Mouse (Mus musculus) embryo, embryonic 9.5 days (tissue): ENCODE measurements around the gene Napepld.
A peak's percentile ranks its signal among the peaks of the same experiment; 100 is the strongest.
"Not testable (repeated sequence)": the region's sequence is repeated elsewhere in the genome, so short reads cannot be mapped to it uniquely, and the experiment has no call there.

Source experiments
- DNase-seq: peaks from one replicate; pipeline ENCODE4 v3.0.0-alpha.2; 2017; ENCODE audit errors: extremely low spot score

The Napepld gene

DNA sequence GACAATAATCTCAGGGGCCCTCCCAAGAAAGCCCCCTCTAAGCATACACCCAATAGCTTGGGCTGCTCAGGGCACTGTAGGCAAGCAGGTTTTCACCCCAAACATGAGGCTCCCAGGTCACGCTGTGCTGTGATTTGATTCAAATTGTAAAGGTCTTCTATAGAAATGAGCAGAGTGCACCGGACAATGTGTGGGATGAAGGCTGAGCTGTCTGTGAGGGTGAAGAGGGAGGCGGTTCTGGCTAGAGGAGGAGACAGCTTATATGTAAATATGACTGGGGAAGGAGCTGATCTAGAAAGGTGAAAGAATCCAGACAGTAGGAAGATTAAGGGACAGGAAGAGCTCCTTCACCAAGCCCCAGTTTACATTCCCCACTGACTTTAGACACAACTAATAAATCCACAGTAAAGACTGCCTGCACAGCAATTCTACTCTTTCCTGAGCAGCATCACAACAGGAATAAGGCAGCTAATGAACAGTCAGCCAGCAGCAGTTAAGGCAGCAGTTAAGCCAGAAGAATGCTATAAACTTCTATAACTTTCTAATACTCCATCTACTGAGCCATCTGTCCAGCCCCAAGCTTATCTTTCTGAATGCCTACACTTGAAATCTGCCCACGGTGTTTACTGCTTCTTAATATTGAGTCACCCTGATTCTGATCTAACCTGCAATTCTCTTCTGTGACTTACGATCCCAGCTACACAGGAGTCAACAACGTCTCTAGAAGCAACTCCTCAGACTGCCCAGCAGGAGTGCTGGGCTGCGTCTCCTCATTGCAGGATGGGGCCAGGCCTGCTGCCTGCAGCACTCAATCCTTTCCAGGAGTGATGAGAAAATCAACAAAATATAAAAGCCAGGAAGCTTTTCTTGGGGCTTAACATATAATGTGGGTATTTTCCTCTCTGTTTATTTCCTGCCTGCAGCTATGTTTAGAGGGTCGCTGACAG is 33.7 kb downstream of the Napepld start:
- DNase-seq, result no peak

DNA sequence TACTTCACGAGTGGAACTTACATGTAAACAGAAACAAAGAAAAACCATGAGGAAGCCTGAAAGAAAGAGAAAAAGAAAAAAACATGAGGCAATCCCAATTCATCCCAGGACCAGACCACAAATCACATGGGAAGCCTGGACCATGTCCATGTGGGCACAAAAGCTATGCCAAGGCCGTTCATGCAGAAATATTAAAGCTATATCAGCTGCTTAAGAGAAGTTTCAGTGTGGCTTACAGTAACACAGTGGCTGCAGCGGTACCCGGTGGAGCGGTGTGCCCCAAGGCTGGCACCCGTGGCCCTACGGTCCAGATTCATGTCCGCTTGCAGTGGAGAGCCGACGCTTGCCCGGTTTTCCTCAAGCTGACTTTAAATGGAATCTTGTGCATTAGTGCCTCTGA is 38.1 kb downstream of the Napepld start:
- no peak for DNase-seq

DNA sequence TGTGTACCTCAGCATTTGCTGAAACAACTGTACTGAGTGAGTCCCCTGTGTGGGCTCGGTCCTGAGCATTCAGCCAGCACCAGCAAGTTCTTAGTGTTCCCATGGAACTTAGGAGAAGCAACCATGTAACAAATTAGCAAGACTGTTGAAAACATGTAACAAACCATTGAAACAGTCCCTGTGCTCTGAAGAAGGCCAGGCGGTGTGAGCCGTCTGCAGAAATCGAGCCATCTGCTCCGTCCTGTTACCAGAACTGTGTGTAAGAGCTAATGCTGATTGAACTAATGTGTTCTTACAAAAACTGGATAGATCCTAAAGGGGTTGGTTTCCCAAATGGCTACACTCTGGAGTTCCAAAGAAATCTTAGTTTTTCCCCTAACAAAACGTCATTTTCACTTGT is 40.3 kb downstream of the Napepld start:
- DNase-seq, result no peak

DNA sequence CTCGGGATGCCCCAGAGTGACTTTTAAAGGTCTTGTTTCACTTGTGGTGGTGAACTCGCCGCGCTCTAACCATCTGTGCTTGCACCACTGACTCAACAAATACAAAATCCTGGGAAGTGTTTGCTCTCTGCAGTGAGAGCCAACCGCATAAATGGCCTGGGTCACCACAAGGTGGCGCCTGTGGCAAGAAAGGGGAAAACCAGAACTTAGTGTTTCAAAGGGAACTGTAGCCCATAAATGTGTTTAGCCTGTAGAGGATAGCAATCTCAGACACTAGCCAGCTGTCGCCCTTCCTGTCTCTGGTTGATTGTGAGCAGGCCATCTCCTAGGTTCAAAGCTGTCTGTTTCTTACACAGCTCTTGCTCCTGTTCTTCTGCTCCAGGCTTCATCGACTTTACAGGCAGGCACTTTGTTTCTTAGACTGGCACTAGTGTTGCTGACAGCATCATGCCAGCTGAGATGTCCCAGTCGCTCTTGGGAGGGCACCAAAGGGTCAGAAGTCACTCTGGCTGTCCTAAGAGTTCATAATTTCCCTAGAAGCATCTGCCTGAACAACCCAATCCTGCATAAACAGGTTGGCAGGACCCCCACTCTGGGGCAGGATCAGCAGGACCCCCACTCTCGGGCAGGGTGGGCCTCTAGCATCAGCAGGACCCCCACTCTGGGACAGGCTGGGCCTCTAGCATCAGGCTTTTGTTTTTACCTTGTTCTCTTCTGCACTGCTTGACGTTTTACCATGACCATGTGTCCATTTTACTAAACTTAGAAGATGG is 42.4 kb downstream of the Napepld start:
- peak; percentile 65 for DNase-seq

DNA sequence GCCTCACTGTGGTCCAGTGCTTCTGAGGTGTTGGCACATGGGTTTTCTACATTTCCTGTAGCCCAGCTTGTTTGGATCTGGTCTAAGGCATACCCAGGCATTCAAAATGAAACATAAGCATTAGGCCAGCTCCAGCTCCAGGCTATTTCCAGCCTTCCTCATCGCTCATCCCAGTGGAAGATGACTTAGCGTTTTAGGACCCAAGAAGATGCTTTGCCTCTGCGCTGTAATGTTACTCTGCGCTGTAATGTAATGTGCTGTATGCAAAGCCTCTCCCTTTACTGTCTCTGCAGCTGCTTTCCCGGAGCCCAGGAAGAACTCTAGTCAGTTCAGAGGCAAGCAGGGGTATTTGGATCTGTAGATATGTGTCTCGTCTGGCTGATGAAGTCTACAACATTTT is 43.2 kb downstream of the Napepld start:
- no peak for DNase-seq

DNA sequence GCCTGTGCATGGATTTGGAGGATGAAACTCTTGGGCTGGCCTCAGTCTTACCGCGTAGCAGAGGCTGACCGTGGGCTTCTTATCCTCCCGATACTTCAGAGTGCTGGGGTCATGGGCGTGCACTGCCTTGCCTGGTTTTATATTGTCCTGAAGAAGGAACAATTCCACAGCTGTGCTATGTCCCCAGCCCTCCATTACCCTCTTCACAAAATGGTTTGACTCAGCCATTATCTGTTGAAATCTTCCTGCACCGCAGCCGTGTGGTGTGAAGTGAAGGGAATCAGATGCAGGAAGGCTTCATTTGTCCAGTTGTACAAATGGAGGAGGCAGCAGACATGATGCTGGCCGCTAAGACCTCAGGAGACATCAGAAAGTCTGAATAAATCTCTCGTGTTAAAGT is 44.3 kb downstream of the Napepld start:
- no peak for DNase-seq

DNA sequence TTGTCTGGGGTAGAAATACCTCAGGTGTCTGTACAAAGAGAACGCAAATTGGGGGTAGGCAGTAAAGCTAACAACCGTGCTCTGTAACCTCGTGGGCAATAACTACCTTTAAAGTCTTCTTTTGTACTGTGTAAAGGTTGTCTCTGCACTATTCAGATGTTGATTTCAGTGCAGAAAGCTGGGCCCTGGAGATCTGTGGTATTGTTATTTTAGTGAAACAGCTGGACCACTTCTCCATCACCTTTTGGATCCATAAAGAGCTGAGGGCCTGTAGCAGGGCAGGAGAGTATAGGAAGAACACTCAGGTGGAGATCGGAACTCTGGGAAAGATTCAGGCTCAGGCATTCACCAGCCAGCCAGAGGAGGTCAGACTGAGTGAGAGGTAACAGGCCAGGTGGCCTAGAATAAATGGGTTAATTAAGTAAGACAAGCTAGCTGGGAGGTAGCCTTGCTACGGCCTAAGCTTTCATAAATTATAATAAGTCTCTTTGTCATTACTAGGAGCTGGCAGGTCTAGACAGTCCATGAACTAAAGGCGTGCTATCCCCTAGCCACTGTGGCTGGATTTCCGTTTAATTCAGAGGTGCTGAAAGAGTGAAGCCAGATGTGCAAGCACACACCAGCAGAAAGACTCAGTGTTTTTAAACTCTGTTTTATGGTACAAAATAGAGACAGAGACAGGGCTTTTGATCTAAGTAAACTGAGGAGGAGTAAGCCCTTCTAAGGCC is 49.1 kb downstream of the Napepld start:
- DNase-seq, result no peak

DNA sequence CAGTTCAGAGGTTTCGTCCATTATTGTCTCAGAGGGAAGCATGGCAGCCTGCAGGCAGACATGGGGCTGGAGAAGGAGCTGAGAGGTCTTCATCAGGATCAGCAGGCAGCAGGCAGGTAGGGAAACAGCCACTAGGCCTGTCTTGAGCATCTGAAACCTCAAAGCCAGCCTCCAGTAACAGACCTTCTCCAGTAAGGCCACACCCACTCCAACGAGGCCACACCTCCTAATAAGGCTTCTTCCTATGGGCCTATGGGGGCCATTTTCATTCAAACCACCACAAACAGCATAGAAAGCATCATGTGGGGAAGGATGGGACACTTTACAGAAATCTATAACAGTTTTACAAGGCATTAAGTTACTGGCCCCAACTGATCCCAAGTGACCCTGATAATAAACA is 50.5 kb downstream of the Napepld start:
- no peak for DNase-seq

DNA sequence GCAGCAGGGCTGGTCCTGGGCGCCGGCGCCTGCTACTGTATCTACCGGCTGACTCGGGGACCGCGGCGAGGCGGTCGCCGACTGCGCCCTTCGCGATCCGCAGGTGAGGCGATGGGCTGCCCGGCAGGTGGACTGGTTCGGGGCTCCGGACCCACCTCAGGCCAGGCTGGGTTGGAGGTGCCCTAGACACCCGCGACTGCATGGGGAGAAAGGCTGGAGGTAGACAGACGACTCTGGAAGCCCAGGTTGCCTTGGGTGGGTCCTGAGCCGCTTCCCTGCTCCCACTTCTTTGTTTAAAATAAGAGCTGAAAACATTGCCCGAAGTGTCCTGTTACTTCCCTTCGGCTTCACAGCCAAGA is 55.1 kb downstream of the Napepld start:
- no peak for DNase-seq

DNA sequence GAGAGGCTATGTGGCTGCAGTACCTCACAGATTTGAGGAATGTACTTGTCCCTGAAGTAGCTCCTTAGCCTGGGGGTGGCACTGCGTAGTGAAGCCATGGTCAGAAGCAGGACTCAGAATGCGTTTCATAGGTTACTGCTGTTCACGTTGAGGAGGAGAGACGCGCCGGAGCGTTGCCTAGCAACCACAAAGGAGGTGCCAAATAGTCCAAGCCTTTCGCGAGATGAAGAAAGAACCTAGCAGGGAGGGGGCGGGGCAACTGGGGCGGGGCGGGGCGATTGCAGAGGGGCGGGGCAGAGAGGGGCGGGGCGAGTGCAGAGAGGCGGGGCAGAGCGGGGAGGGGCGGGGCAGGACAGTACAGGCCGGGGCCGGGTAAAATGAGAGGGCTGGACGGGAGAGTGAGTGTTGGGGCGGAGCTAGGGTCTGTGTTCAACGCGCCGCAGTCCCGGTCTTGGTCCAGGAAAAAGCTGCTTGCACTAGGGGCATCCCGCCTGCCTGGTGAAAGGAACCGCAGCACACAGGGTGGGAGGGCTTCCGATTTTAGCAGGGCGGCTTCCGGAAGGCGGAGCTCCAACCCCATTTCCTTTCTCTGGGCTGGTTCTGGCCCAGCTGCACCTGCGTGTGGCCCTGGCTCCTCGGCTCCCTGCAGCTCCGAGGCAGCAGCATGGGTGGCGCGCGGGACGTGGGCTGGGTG is 55.6 kb downstream of the Napepld start, which contains the start of the genes Fbxl13 and Armc10:
Fbxl13 (minus strand) TSS at position 196 of the 694 bp plus-strand sequence.
Armc10 (plus strand) TSS at position 375 of the 694 bp plus-strand sequence.
- peak; percentile 91 for DNase-seq

DNA sequence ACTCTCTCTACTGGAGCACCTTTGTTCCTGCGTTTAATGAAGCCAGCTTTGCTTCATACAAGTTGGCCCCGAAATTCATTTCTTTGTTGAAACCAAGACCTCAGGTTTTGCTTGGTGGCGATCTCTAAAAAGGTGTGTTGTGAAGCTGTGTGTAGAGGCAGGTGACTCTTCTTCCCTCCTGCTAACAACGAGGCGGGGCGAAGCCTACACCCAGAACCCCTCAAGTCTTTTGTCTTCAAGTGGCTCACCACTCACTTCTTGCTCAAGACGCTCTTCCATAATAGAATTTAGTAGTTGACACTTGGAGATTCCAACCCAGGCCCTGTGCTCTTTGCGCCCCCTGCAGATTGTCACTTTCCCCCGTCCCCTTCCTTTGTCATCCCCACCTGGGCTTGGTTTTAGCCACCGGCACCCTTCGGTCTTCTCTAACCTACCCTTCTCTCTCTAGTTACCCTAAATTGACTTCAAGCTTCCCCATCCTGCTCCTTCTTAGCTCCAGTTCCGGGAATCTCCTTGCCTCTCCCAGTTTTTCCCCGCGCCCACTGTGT is 56.2 kb downstream of the Napepld start:
- no peak for DNase-seq

DNA sequence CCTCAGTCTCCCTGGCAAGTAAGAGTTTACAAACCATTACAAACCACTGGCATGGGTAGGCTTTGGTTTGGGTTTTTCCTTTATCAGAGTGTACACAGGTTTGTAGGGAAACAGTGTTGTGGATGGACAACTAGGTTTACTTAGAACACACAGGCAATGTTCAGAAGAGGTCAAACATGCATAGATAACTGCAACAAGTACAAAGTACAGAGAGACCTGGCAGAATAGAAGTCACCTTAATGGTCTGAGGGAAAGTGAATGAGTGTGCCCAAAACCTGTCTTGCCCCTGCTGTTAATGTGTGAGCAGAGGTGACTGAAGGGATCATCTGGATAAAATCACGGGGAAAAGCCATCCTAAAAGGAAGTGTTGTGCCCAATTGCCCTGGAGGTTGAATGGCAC is 57.6 kb downstream of the Napepld start:
- DNase-seq, result no peak

DNA sequence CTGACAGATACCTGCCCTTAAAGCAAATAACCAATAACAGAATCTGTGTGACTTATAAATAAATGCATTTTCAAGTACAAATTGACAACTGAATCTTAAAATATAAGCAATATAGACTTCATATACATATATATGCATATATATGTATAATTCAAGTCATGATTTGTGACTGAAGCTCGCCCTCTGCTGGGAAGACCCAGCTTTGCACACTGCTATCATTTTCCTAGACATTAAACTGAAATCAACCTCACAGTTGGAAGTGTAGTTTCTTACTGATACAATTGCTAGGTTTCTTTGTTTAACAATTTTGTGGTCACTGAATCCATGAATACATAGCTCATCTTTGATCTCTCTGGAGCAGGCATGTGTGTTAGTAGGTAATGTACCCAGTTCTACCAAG is 60.2 kb downstream of the Napepld start:
- peak; percentile 17 for DNase-seq

DNA sequence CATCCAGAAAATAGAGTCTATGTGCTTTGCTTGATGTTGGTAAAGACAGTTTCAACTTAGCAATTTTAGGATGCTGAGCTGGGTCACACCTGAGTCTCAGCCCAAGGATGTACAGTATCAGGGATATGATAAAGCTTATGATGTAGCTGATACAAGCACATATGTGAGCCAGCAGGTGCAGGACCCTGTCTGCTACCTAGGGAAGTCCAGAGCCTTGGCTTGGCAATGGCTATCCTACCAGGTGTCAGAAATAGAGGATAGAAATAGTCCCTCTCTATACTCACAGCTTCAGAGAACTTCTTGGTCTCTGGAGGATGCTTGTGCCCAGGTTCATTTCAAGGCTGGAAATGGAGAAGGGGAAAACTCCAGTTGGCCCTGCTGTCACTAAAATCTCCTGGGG is 75.3 kb downstream of the Napepld start:
- DNase-seq, result no peak

DNA sequence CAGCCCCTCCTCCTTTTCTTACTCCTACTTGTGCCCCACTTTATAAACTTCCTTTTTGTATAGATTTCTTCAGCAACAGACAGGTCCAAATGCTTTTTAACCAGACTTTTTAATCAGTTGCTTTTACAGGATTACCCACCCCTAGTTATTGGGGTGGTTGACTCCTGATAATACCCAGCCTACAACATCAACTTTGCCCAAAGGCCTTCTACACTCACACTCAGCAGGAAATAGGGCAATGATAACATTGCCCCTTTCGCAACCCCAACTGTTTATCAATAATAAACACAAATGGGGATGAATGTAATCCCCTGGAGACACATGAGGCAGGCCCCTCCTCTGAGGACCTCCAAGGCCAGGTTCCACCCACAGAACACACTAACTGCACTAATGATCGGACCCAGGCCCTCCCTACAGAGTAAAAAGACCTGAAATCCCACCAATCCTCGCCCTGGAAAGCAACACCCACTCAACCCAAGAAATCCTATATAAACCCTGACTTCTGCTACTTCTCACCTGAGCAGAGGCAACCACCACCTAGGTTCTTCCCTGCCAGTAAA is 84.7 kb downstream of the Napepld start:
- DNase-seq, result no peak

DNA sequence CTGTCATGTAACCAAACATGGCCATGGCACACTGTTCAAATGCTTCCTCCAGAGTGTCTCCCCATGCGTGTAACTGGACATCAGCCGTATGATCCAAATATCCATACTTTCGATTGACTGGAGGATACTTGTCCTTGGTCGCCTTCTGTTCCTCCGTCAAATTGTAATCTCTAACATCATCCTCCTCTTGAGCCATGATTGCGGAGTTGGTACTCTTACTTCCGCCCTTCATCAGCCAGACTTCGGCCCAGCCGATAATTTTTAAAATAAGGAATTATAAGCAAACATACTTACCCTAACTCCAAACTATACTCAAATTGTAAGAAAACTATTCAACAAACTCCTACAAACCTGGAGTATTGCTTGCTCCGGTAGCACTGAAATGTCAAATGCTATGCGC is 86.9 kb downstream of the Napepld start:
- not testable (repeated sequence) for DNase-seq
